Mouse (Mus musculus) cerebellum, adult 2 months (tissue): ENCODE measurements at regions not wholly inside any gene's neighbourhood (a gene's known extent, or its start where the extent isn't known, plus 50 kb on each side); places are given as distances from the start of the nearest gene placed in this dataset.

Experiments used
- CTCF ChIP-seq: fragments of 200-500 bp; IDR thresholded peaks from 2 replicates; pipeline ENCODE4 v1.5.1; 2011; ENCODE audit warnings: low read depth, mild to moderate bottlenecking, control low read depth, low read length, moderate library complexity, borderline replicate concordance; ENCODE audit not compliant: insufficient read depth
- POLR2A ChIP-seq: fragments of 200-500 bp; IDR thresholded peaks from 2 replicates; pipeline ENCODE4 v1.6.1; 2011; ENCODE audit warnings: low read length, control low read depth, borderline replicate concordance; ENCODE audit not compliant: insufficient read depth

- no peak for TF ChIP-seq CTCF
- TF ChIP-seq POLR2A: no peak
Measured at GRCm38 (mm10) chr5:46151973-46152372, 294.6 kb upstream of the Lcorl start.
